Mouse (Mus musculus): ENCODE measurements around the gene Fut2. TPM values are rescaled to one million over a fixed set of nuclear protein-coding genes. Genes with fewer than 3 reads are reported as not detected.

Fut2 gene
- total and polyA plus RNA-seq, 2 experiments from 2014 or later: 0.27 TPM; not detected in 1

DNA sequence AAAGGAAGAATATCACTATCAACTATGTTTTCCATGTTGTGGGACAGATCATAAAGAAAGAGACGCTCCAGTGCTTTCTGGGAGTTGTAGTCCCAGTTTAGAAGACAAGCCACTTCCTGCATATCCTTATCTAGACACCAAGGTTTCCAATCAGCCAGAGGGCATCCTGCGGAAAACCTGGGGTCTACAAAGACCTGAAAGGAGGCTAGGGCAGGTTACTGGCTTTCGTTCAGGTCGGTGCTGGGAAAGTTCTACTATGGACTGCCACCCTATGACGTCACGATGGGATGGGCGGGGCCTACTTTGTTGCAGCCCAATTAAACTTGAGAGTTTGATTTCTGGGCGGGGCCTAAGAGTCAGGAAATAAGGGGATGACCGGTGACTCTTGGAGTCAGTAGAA is 44.8 kb downstream of the Fut2 start, which contains the start of gene Izumo1:
Izumo1 (plus strand) TSS at position 369 of the 400 bp plus-strand sequence.
- Histone ChIP-seq H3K27ac (ENCODE audit: low read depth, low read length) (no peak within 1 kb of the TSS), H3K4me2 (ENCODE audit: low read depth, low read length, poor library complexity, severe bottlenecking) (no peak within 1 kb of the TSS), H3K4me1 (ENCODE audit: insufficient read depth, low read length) (no peaks in the 10 kb centered on the region), H3K4me3 (ENCODE audit: low read depth, low read length) (no peak within 1 kb of the TSS), H3K27me3 (ENCODE audit: insufficient read depth, low read length) (peaks cover 18% of the 10 kb centered on the region), H3K36me3 (ENCODE audit: insufficient read depth, low read length) (no peaks in the 10 kb centered on the region), H3K9me3 (ENCODE audit: low read length) (no peaks in the 10 kb centered on the region), H3K9ac (replicated peaks; ENCODE audit: low read length, poor library complexity, severe bottlenecking) (no peak within 1 kb of the TSS)
- DNase-seq (ENCODE audit: low spot score): no peak
- no peak for TF ChIP-seq CTCF (IDR thresholded peaks at IDR 0.05)
- 30% methylated on average over 9 of the region's 9 CpGs for WGBS
- no peak for ATAC-seq (ENCODE audit: low FRiP score)

DNA sequence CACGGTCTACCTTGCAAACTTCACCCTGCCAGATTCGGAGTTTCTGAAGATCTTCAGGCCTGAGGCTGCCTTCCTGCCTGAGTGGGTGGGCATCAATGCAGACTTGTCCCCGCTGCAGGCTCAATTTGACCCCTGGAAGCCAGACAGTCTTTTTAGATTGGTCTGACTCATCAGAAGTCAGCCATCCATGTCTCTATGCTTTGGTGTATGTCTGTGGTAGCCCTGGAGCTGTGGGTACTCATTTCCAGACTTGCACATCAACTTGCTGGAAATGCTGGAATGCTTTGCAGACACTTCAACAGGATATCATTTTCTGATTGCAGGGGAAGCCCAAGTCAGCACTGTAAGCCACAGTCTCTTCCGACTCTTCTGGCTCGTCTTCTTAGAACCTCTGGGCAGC is 46.6 kb downstream of the Fut2 start:
- Histone ChIP-seq H3K27ac (ENCODE audit: low read depth, low read length) (no peak overlapping the region), H3K4me2 (ENCODE audit: low read depth, low read length, poor library complexity, severe bottlenecking) (no peak overlapping the region), H3K4me3 (ENCODE audit: low read depth, low read length) (no peak overlapping the region), H3K4me1 (ENCODE audit: insufficient read depth, low read length) (no peaks in the 10 kb centered on the region), H3K27me3 (ENCODE audit: insufficient read depth, low read length) (peaks cover 20% of the 10 kb centered on the region), H3K9me3 (ENCODE audit: low read length) (no peaks in the 10 kb centered on the region), H3K9ac (replicated peaks; ENCODE audit: low read length, poor library complexity, severe bottlenecking) (no peak overlapping the region), H3K36me3 (ENCODE audit: insufficient read depth, low read length) (no peaks in the 10 kb centered on the region)
- 92% methylated on average over 5 of the region's 5 CpGs for WGBS
- ATAC-seq (ENCODE audit: low FRiP score) (no peak), DNase-seq (ENCODE audit: low spot score) (no peak)
- no peak for TF ChIP-seq CTCF (IDR thresholded peaks at IDR 0.05)

DNA sequence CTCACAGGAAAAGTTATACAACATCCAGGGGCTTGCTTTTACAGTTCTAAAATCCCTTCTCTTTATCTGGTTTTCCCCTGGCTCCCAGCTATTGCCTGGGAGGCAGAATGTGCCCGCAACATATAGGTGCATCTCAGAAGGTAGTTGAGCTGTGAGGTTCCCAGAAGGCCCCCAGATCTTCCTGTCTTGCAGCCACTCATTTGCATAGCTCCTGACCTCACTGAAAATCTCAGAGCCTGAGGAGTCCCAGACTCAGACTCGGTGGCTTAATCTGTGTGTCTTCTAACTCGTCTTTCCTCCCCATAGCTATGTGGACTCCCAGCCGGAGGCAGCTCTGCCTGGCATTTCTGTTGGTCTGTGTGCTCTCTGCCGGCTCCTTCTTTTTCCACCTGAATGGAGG is 47.9 kb downstream of the Fut2 start:
- no peak for ATAC-seq (ENCODE audit: low FRiP score)
- no peak overlapping the region for H3K27ac ChIP-seq (ENCODE audit: low read depth, low read length)
- H3K36me3 ChIP-seq (ENCODE audit: insufficient read depth, low read length): no peaks in the 10 kb centered on the region
- H3K4me3 ChIP-seq (ENCODE audit: low read depth, low read length): no peak overlapping the region
- H3K9me3 ChIP-seq (ENCODE audit: low read length): no peaks in the 10 kb centered on the region
- no peak for TF ChIP-seq CTCF (IDR thresholded peaks at IDR 0.05)
- DNase-seq (ENCODE audit: low spot score): no peak
- H3K9ac ChIP-seq (replicated peaks; ENCODE audit: low read length, poor library complexity, severe bottlenecking): no peak overlapping the region
- peaks cover 20% of the 10 kb centered on the region for H3K27me3 ChIP-seq (ENCODE audit: insufficient read depth, low read length)
- no peaks in the 10 kb centered on the region for H3K4me1 ChIP-seq (ENCODE audit: insufficient read depth, low read length)
- no peak overlapping the region for H3K4me2 ChIP-seq (ENCODE audit: low read depth, low read length, poor library complexity, severe bottlenecking)
- WGBS: 75% methylated on average over 5 of the region's 5 CpGs

DNA sequence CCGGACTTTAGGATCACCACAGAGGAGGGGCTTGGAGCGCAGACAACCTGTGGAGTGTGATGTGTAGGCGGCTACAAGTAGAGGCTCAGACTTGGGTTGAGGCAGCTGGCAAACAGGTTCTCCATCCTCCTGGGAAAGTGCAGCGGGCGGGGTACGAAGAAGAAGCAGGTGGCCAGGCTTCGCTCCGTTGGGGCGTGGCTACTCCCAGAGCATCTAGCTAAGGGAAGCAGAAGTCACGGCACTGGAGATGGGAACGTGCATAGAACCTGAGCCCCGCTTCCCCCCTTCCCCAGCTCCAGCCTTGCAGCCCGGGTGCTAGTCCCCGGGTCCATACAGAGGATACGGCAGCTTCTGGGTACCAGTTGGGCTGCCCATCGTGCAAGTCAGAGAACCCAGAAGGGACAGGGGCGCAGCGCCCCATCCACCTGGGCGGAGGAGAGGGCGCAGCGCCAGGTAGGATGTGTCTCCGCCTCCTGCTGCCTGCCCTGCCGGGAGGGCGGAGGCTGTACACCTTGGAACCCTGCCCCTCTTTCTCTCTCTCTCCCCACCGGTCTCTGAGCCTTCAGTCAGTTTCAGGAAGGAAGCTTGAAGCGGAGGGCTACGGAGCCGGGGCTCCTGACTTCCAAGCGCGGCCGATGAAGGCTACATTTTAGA is 49.0 kb downstream of the Fut2 start, which contains the start of gene Fut1:
Fut1 (plus strand) TSS at position 248 of the 654 bp plus-strand sequence.
- peak within 1 kb of the TSS; percentile 16; the same call in 1 of the 2 replicates for H3K4me3 ChIP-seq (ENCODE audit: low read depth, low read length)
- TF ChIP-seq CTCF (IDR thresholded peaks at IDR 0.05): no peak
- WGBS: 5% methylated on average over 25 of the region's 31 CpGs
- no peak within 1 kb of the TSS for H3K27ac ChIP-seq (ENCODE audit: low read depth, low read length)
- ATAC-seq (ENCODE audit: low FRiP score) (no peak), DNase-seq (ENCODE audit: low spot score) (no peak)
- no peaks in the 10 kb centered on the region for H3K4me1 ChIP-seq (ENCODE audit: insufficient read depth, low read length)
- H3K4me2 ChIP-seq (ENCODE audit: low read depth, low read length, poor library complexity, severe bottlenecking): peak within 1 kb of the TSS; percentile 37
- peaks cover 20% of the 10 kb centered on the region for H3K27me3 ChIP-seq (ENCODE audit: insufficient read depth, low read length)
- 0 out of 2 replicates have a peak within 1 kb of the TSS, but pooled peaks have one; percentile 3 for H3K9ac ChIP-seq (replicated peaks; ENCODE audit: low read length, poor library complexity, severe bottlenecking)
- H3K9me3 ChIP-seq (ENCODE audit: low read length): no peaks in the 10 kb centered on the region
- no peaks in the 10 kb centered on the region for H3K36me3 ChIP-seq (ENCODE audit: insufficient read depth, low read length)

DNA sequence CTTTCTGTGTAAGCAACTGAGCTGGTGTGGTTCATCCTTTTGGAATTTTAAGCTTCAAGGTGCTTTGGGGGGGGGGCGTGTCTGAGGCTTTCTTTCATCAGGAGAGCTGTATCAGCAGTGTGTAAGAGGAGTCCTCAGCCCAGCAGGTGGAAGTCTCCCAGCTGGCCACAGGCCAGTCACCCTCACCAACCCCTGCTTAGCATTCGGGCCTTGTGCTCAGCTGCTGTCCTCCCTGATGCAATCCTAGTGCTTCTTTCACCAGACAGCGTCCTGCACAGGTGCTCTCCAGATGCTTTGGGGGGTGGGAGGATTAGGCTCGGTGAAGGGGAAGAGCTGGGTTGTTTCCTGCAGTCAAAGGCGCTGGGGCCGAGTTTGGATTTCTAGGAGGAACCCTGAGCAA is 49.9 kb downstream of the Fut2 start:
- Histone ChIP-seq H3K4me2 (ENCODE audit: low read depth, low read length, poor library complexity, severe bottlenecking) (no peak overlapping the region), H3K27ac (ENCODE audit: low read depth, low read length) (no peak overlapping the region), H3K9ac (replicated peaks; ENCODE audit: low read length, poor library complexity, severe bottlenecking) (no peak overlapping the region), H3K36me3 (ENCODE audit: insufficient read depth, low read length) (no peaks in the 10 kb centered on the region), H3K4me1 (ENCODE audit: insufficient read depth, low read length) (no peaks in the 10 kb centered on the region), H3K27me3 (ENCODE audit: insufficient read depth, low read length) (peaks cover 20% of the 10 kb centered on the region), H3K4me3 (ENCODE audit: low read depth, low read length) (no peak overlapping the region), H3K9me3 (ENCODE audit: low read length) (no peaks in the 10 kb centered on the region)
- no peak for ATAC-seq (ENCODE audit: low FRiP score)
- DNase-seq (ENCODE audit: low spot score): no peak
- 29% methylated on average over 6 of the region's 6 CpGs for WGBS
- no peak for TF ChIP-seq CTCF (IDR thresholded peaks at IDR 0.05)

DNA sequence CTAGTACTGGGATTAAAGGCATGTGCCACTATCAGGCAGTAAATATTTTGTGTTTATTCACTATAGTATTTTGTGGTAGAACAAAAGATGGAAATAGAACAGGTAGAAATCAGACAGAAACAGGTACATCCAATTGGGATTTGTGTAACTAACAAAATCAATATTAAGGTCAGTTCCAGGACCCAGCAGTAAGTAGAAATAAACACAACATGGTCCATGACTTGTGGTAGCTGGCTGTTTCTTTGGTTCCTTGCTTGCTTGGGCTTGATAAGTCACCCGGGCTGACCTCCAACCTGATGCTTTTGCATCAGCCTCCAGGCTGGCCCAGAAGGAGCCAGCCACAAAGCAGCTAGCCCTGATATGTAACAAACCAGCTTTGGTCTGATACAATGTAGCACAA is 56.7 kb downstream of the Fut2 start:
- H3K36me3 ChIP-seq (ENCODE audit: insufficient read depth, low read length): no peaks in the 10 kb centered on the region
- H3K27me3 ChIP-seq (ENCODE audit: insufficient read depth, low read length): no peaks in the 10 kb centered on the region
- no peak for TF ChIP-seq CTCF (IDR thresholded peaks at IDR 0.05)
- 76% methylated on average over 1 of the region's 1 CpGs for WGBS
- DNase-seq (ENCODE audit: low spot score): no peak
- H3K4me1 ChIP-seq (ENCODE audit: insufficient read depth, low read length): no peaks in the 10 kb centered on the region
- no peaks in the 10 kb centered on the region for H3K9me3 ChIP-seq (ENCODE audit: low read length)
- H3K4me2 ChIP-seq (ENCODE audit: low read depth, low read length, poor library complexity, severe bottlenecking): no peak overlapping the region
- H3K9ac ChIP-seq (replicated peaks; ENCODE audit: low read length, poor library complexity, severe bottlenecking): no peak overlapping the region
- no peak overlapping the region for H3K4me3 ChIP-seq (ENCODE audit: low read depth, low read length)
- H3K27ac ChIP-seq (ENCODE audit: low read depth, low read length): no peak overlapping the region
- no peak for ATAC-seq (ENCODE audit: low FRiP score)

Data from midbrain, postnatal 0 days (tissue).